Mouse (Mus musculus): ENCODE measurements around the gene Luc7l3. TPM values are rescaled to one million over a fixed set of nuclear protein-coding genes. Genes with fewer than 3 reads are reported as not detected.

Luc7l3 gene
- polyA plus RNA-seq, 1 experiment from 2014 or later: 74.6 TPM

DNA sequence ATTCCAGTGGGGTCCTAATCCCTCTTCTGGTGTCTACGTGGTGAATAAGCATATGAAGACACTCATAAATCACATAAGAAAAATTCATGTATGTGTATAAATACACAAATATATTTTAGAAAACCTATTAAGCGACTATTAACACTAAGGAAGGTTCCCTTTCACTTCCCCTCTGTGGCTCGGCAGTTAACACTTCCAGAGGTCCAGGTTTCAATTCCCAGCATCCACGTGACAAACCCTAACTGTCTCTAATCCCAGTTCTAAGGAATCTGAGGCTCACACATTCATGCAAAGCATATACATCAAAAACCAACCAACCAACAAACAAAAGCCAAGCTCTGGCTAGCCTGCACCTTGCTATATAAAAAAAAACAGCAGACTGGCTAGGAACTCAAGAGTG is 4.3 kb downstream of the Luc7l3 start:
- no peaks in the 10 kb centered on the region for H3K36me3 ChIP-seq (ENCODE audit: control insufficient read depth, insufficient read depth, low read length)
- H3K4me2 ChIP-seq (ENCODE audit: low read depth, low read length): no peak overlapping the region
- H3K9ac ChIP-seq (ENCODE audit: low read depth, low read length): no peak overlapping the region
- H3K27ac ChIP-seq (ENCODE audit: low read length): no peak overlapping the region
- peaks cover 30% of the 10 kb centered on the region for H3K4me1 ChIP-seq (ENCODE audit: control insufficient read depth, insufficient read depth, low read length)
- ATAC-seq: no peak
- H3K4me3 ChIP-seq (ENCODE audit: low read length): no peak overlapping the region
- 35% methylated on average over 4 of the region's 4 CpGs for WGBS
- no peaks in the 10 kb centered on the region for H3K27me3 ChIP-seq (replicated peaks; ENCODE audit: control insufficient read depth, insufficient read depth, low read length)
- H3K9me3 ChIP-seq (ENCODE audit: control insufficient read depth, low read length): no peaks in the 10 kb centered on the region

DNA sequence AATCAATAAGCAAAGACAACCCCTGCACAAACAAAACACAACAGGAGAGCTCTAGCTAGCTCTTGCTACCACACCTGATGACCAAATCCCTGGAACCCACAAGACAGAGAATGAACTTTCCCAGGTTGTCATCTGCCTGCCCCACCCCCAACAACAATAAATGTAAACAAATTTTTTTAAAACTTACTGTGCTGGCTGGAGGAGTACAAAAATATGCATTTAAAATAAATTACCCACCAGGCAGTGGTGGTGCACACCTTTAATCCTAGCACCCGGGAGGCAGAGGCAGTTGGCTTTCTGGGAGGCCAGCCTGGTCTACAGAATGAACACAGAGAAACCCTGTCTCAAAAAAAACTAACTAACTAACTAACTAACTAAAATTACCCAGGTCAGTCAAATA is 4.8 kb downstream of the Luc7l3 start:
- ATAC-seq: no peak

DNA sequence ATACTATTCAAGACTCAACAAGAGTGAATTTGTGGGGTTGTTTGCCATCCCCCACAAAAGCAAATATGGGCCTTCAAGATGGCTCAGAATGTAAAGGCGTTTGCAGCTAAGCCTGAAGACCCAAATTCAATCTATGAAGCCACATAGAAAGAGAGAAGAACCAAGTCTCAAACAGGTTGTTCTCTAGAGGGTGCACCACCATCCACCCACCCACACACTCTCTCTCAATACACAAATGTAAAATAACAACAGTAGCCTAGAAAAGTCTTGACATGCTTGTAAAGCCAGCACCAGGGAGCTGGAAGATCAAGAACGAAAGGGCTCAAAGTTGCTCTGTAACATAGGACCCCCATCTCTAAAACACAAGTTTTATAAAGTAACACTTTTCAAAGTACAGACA is 5.3 kb downstream of the Luc7l3 start:
- H3K4me1 ChIP-seq (ENCODE audit: control insufficient read depth, insufficient read depth, low read length): peaks cover 30% of the 10 kb centered on the region
- no peak overlapping the region for H3K4me2 ChIP-seq (ENCODE audit: low read depth, low read length)
- ATAC-seq: no peak
- H3K36me3 ChIP-seq (ENCODE audit: control insufficient read depth, insufficient read depth, low read length): no peaks in the 10 kb centered on the region
- 68% methylated on average over 2 of the region's 2 CpGs for WGBS
- H3K9ac ChIP-seq (ENCODE audit: low read depth, low read length): no peak overlapping the region
- H3K4me3 ChIP-seq (ENCODE audit: low read length): no peak overlapping the region
- no peaks in the 10 kb centered on the region for H3K27me3 ChIP-seq (replicated peaks; ENCODE audit: control insufficient read depth, insufficient read depth, low read length)
- H3K9me3 ChIP-seq (ENCODE audit: control insufficient read depth, low read length): no peaks in the 10 kb centered on the region
- no peak overlapping the region for H3K27ac ChIP-seq (ENCODE audit: low read length)

More for the DNA sequence above, 4.8 kb downstream of the Luc7l3 start:
- no peak overlapping the region for H3K4me2 ChIP-seq (ENCODE audit: low read depth, low read length)
- no peak overlapping the region for H3K4me3 ChIP-seq (ENCODE audit: low read length)
- no peaks in the 10 kb centered on the region for H3K36me3 ChIP-seq (ENCODE audit: control insufficient read depth, insufficient read depth, low read length)
- H3K9me3 ChIP-seq (ENCODE audit: control insufficient read depth, low read length): no peaks in the 10 kb centered on the region
- 33% methylated on average over 1 of the region's 1 CpGs for WGBS
- H3K27ac ChIP-seq (ENCODE audit: low read length): no peak overlapping the region
- H3K4me1 ChIP-seq (ENCODE audit: control insufficient read depth, insufficient read depth, low read length): peaks cover 30% of the 10 kb centered on the region
- no peaks in the 10 kb centered on the region for H3K27me3 ChIP-seq (replicated peaks; ENCODE audit: control insufficient read depth, insufficient read depth, low read length)
- H3K9ac ChIP-seq (ENCODE audit: low read depth, low read length): no peak overlapping the region

DNA sequence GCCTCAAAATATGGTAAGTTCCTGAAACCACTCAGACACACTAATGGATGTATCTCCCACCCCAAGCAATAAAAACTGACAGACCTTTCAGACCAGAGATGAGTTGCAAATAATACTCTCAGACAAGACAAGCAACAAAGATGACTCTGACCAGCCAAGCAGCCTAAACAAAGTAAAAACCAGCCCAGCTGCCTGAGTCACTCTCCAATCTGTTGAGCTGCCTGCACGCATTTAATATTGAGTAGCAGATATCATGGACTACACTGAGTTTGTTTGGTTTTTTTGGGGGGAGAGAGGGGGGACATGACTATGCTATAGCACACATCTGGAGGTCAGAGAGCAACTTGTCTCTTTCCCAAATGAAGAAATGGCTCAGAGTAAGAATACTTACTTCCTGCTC is 6.5 kb downstream of the Luc7l3 start:
- Histone ChIP-seq H3K4me1 (ENCODE audit: control insufficient read depth, insufficient read depth, low read length) (peaks cover 30% of the 10 kb centered on the region), H3K36me3 (ENCODE audit: control insufficient read depth, insufficient read depth, low read length) (no peaks in the 10 kb centered on the region), H3K9me3 (ENCODE audit: control insufficient read depth, low read length) (no peaks in the 10 kb centered on the region), H3K27ac (ENCODE audit: low read length) (no peak overlapping the region), H3K4me3 (ENCODE audit: low read length) (no peak overlapping the region), H3K4me2 (ENCODE audit: low read depth, low read length) (no peak overlapping the region), H3K27me3 (replicated peaks; ENCODE audit: control insufficient read depth, insufficient read depth, low read length) (no peaks in the 10 kb centered on the region), H3K9ac (ENCODE audit: low read depth, low read length) (no peak overlapping the region)
- 31% methylated on average over 1 of the region's 1 CpGs for WGBS
- no peak for ATAC-seq

DNA sequence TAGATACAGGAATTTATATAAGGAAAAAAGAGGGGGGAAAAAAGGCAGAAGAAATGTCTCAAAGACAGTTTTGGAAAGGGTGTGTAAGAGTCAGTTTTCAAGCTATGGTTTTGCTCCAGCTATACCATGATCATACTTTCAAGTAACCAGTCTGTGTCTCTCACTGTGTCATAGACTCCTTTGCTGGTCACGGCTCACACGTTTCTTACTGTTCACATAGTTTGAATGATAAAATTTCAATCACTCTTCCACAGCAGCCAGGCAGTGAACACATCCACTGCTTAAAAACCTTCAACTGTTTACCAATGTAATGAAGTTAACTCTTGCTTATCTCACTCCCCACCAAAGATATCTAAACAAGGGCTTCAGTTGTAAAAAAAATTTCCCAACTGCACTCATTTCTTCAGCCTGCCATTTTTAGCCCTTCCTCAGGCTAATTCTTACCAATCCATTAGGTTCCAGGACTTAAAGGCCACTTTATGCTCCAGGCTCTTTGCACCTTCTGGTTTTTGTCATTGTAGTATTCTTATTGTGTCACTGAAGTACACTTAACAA is 7.6 kb downstream of the Luc7l3 start:
- Histone ChIP-seq H3K4me1 (ENCODE audit: control insufficient read depth, insufficient read depth, low read length) (peaks cover 28% of the 10 kb centered on the region), H3K27ac (ENCODE audit: low read length) (no peak overlapping the region), H3K36me3 (ENCODE audit: control insufficient read depth, insufficient read depth, low read length) (no peaks in the 10 kb centered on the region), H3K4me2 (ENCODE audit: low read depth, low read length) (no peak overlapping the region), H3K4me3 (ENCODE audit: low read length) (no peak overlapping the region), H3K27me3 (replicated peaks; ENCODE audit: control insufficient read depth, insufficient read depth, low read length) (no peaks in the 10 kb centered on the region), H3K9me3 (ENCODE audit: control insufficient read depth, low read length) (no peaks in the 10 kb centered on the region), H3K9ac (ENCODE audit: low read depth, low read length) (no peak overlapping the region)
- ATAC-seq: no peak
- WGBS: 64% methylated on average over 2 of the region's 2 CpGs

DNA sequence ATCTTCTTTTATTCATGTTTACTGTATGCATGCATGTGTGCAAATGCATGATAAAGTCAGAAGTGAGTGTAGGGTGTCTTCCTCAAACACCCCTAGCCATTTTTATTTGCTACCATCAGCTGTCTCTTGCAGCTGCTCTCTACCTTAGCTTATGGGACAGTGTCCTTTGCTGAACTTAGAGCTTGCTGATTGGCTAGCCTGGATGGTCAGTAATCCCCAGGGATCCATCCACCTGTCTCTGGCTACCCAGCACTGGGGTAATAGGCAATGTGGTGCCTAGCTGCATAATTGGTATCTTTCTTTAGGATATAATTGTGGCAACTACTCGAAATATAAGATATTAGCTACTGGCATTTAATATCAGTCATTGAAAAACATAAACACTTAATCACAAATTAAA is 9.1 kb downstream of the Luc7l3 start:
- no peak overlapping the region for H3K4me2 ChIP-seq (ENCODE audit: low read depth, low read length)
- no peak for ATAC-seq
- peaks cover 24% of the 10 kb centered on the region for H3K4me1 ChIP-seq (ENCODE audit: control insufficient read depth, insufficient read depth, low read length)
- no peak overlapping the region for H3K27ac ChIP-seq (ENCODE audit: low read length)
- WGBS: 76% methylated on average over 1 of the region's 1 CpGs
- no peak overlapping the region for H3K9ac ChIP-seq (ENCODE audit: low read depth, low read length)
- H3K4me3 ChIP-seq (ENCODE audit: low read length): no peak overlapping the region
- no peaks in the 10 kb centered on the region for H3K36me3 ChIP-seq (ENCODE audit: control insufficient read depth, insufficient read depth, low read length)
- H3K27me3 ChIP-seq (replicated peaks; ENCODE audit: control insufficient read depth, insufficient read depth, low read length): no peaks in the 10 kb centered on the region
- no peaks in the 10 kb centered on the region for H3K9me3 ChIP-seq (ENCODE audit: control insufficient read depth, low read length)

DNA sequence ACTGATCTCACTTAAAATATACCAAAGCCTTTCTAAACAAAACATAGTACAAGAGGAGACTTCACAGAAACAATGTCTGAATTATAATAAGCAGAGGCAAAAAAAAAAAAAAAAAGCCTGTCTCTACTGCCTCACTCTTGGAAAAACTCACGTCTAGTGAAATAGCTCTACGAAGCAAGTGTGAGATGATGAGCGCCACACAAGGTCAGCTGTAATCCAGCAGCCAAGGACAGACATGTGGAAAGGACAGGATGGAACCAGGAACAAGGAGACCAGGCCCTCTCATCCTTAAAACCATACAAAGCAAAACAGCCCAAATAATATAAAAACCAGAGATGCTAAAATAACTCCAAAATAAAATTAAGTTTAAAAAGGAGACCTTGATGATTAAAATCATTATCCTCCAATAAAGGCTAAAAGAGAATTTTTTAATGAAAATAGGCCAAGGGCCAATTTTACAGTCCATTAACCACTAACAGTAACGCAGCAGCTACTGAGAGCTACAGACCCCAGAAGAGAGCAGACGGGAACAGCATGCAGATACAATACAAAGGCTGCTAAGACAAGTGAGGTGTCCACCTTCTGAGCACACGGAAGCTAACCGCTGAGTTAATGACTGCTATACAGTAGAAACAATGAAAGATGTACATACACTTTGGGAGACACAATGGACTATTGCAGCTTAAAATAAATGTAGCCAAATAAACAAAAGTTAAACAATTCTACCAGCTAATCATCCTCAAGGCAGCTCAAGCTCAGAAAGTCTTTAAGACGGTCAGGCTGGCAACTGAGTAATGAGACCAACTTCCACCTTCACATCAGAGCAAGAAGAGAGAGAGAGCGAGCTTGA is 26.6 kb downstream of the Luc7l3 start:
- peaks cover 33% of the 10 kb centered on the region for H3K36me3 ChIP-seq (ENCODE audit: control insufficient read depth, insufficient read depth, low read length)
- H3K4me1 ChIP-seq (ENCODE audit: control insufficient read depth, insufficient read depth, low read length): no peaks in the 10 kb centered on the region
- no peak overlapping the region for H3K4me2 ChIP-seq (ENCODE audit: low read depth, low read length)
- no peak overlapping the region for H3K9ac ChIP-seq (ENCODE audit: low read depth, low read length)
- H3K27me3 ChIP-seq (replicated peaks; ENCODE audit: control insufficient read depth, insufficient read depth, low read length): no peaks in the 10 kb centered on the region
- ATAC-seq: no peak
- 76% methylated on average over 9 of the region's 9 CpGs for WGBS
- no peaks in the 10 kb centered on the region for H3K9me3 ChIP-seq (ENCODE audit: control insufficient read depth, low read length)
- H3K4me3 ChIP-seq (ENCODE audit: low read length): no peak overlapping the region
- no peak overlapping the region for H3K27ac ChIP-seq (ENCODE audit: low read length)

DNA sequence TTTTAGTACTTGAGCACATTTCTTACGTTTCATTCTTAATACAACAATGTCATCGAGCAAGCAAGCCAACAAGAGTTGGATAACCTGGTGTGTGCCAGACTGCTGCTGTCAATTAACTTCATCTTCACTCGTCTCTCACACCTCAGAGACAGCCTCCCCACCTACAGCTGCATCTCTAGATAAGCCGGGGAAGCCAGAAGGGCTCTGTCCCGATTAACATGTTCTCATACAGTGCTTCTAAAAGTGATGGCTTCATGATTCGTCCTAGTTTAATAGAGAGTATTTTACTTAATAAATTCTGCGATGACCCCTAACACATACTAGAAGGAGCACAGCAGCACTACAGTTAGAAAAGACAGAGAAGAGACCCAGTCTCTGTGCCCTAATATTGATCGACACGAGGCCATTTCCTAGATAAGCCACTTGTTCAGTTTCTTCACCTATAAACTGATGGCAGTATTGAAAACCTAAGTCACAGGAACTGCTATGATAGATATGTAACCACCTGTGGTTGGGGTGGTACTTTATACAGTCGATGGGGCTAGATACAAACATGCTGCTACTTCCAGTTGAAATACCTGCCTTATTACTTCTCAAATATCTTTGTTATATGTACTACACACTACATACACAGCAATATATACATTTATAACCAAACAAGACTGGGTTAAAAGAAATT is 31.6 kb downstream of the Luc7l3 start:
- Histone ChIP-seq H3K27ac (ENCODE audit: low read length) (no peak overlapping the region), H3K4me3 (ENCODE audit: low read length) (no peak overlapping the region), H3K9me3 (ENCODE audit: control insufficient read depth, low read length) (no peaks in the 10 kb centered on the region), H3K27me3 (replicated peaks; ENCODE audit: control insufficient read depth, insufficient read depth, low read length) (no peaks in the 10 kb centered on the region), H3K4me2 (ENCODE audit: low read depth, low read length) (no peak overlapping the region), H3K4me1 (ENCODE audit: control insufficient read depth, insufficient read depth, low read length) (no peaks in the 10 kb centered on the region), H3K36me3 (ENCODE audit: control insufficient read depth, insufficient read depth, low read length) (peaks cover 14% of the 10 kb centered on the region), H3K9ac (ENCODE audit: low read depth, low read length) (no peak overlapping the region)
- WGBS: 91% methylated on average over 10 of the region's 10 CpGs
- ATAC-seq: no peak

DNA sequence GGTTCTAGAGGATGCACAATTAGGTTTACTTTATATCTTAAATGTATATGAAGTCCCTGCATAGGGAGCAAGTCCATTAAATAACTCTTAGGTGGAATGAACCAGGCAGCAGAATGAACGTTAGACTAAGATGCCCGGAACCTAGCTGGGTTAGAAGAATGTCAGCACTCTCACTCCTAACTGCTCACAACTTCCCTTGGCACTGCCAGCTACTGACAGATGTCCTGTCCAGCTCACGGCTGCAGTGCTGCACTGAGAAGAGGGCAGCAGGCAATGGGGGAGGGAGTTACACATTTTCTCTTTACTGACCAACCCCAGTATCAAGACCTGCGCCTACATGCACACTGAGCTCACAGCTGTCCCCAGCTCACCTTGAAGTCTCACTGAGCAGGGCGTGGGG is 34.7 kb downstream of the Luc7l3 start:
- Histone ChIP-seq H3K4me3 (ENCODE audit: low read length) (no peak overlapping the region), H3K4me1 (ENCODE audit: control insufficient read depth, insufficient read depth, low read length) (no peaks in the 10 kb centered on the region), H3K27ac (ENCODE audit: low read length) (no peak overlapping the region), H3K9ac (ENCODE audit: low read depth, low read length) (no peak overlapping the region), H3K4me2 (ENCODE audit: low read depth, low read length) (no peak overlapping the region), H3K9me3 (ENCODE audit: control insufficient read depth, low read length) (no peaks in the 10 kb centered on the region), H3K27me3 (replicated peaks; ENCODE audit: control insufficient read depth, insufficient read depth, low read length) (no peaks in the 10 kb centered on the region), H3K36me3 (ENCODE audit: control insufficient read depth, insufficient read depth, low read length) (peaks cover 7% of the 10 kb centered on the region)
- ATAC-seq: peak; percentile 6; the same call in 1 of the 2 replicates
- WGBS: 86% methylated on average over 5 of the region's 5 CpGs
